Mouse (Mus musculus): Measurements from ENCODE around the gene Ckap2l. TPM values are rescaled to one million over a fixed set of nuclear protein-coding genes. Genes with fewer than 3 reads are reported as not detected.

Ckap2l gene
- polyA plus RNA-seq, 1 experiment from 2014 or later: 51.0 TPM

DNA sequence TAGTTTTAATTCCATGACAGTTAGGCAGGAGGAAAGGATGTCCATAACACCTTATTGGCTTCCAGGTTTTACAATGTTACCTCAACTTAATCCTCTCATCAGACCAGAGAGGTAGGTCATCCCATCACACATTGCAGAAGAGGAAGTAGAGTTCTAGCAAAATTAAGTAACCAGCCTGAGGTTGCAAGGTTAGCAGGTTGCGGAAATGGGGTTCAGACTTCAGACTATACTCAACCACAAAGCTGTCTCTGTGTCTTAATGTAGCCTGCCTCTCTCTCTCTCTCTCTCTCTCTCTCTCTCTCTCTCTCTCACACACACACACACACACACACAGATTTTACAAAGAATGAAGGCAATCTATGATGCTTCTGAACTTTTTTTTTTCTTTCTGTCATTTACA, 16.9 kb upstream of the Ckap2l start:
- Histone ChIP-seq H3K4me1 (no peaks in the 10 kb centered on the region), H3K9me3 (replicated peaks) (no peaks in the 10 kb centered on the region), H3K27ac (replicated peaks) (no peak overlapping the region), H3K4me3 (replicated peaks) (no peak overlapping the region), H3K9ac (no peak overlapping the region), H3K4me2 (replicated peaks) (no peak overlapping the region), H3K36me3 (no peaks in the 10 kb centered on the region), H3K27me3 (no peaks in the 10 kb centered on the region)
- WGBS: 100% methylated on average over 1 of the region's 1 CpGs
- ATAC-seq (ENCODE audit: insufficient number of reproducible peaks, low FRiP score, low TSS enrichment, low read depth): no peak

GRCm38 (mm10) chr2:129309836-129310235, 12.8 kb upstream of the Ckap2l start, which contains the start of gene Il1a:
Gene Il1a, minus strand, starts transcription at chr2:129309972.
- Histone ChIP-seq H3K4me3 (replicated peaks) (no peak within 1 kb of the TSS), H3K27ac (replicated peaks) (no peak within 1 kb of the TSS), H3K4me2 (replicated peaks) (no peak within 1 kb of the TSS), H3K4me1 (no peaks in the 10 kb centered on the region), H3K27me3 (no peaks in the 10 kb centered on the region), H3K36me3 (no peaks in the 10 kb centered on the region), H3K9me3 (replicated peaks) (no peaks in the 10 kb centered on the region), H3K9ac (no peak within 1 kb of the TSS)
- WGBS: 76% methylated on average over 7 of the region's 7 CpGs
- no peak for ATAC-seq (ENCODE audit: insufficient number of reproducible peaks, low FRiP score, low TSS enrichment, low read depth)

GRCm38 (mm10) chr2:129306020-129306419, 9.0 kb upstream of the Ckap2l start:
- Histone ChIP-seq H3K4me2 (replicated peaks) (no peak overlapping the region), H3K9ac (no peak overlapping the region), H3K27me3 (no peaks in the 10 kb centered on the region), H3K27ac (replicated peaks) (no peak overlapping the region), H3K4me1 (no peaks in the 10 kb centered on the region), H3K36me3 (no peaks in the 10 kb centered on the region), H3K9me3 (replicated peaks) (no peaks in the 10 kb centered on the region), H3K4me3 (replicated peaks) (no peak overlapping the region)
- no peak for ATAC-seq (ENCODE audit: insufficient number of reproducible peaks, low FRiP score, low TSS enrichment, low read depth)
- 68% methylated on average over 4 of the region's 4 CpGs for WGBS

DNA sequence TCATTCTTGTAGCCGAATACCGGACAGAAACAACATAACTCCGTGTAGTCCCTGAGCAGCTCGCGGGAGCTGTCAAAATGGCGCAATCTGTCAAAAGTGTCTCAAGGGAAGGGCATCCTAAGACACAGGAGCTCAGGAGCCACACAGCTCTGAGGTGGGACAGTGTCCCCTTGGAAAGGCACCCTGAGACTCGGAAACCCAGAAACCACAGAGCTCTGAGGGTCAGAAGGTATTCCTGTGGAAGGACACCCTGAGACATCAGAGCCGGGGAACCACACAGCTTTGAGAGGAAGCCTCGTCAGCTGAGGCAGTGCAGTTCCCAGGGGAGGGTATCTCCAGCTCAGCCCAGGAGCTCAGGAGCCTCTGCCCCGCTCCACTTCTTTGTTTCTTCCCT, 574 bp upstream of the Ckap2l start:
- H3K4me2 ChIP-seq (replicated peaks): peak overlapping the region; percentile 68

GRCm38 (mm10) chr2:129296086-129296485, 926 bp downstream of the Ckap2l start:
- Histone ChIP-seq H3K36me3 (0 out of 2 replicates have a peak, but pooled peaks cover 4% of the 10 kb centered on the region), H3K4me2 (replicated peaks) (peak overlapping the region; percentile 68), H3K4me3 (replicated peaks) (peak overlapping the region; percentile 86), H3K4me1 (peaks cover 17% of the 10 kb centered on the region), H3K27me3 (no peaks in the 10 kb centered on the region), H3K27ac (replicated peaks) (no peak overlapping the region), H3K9me3 (replicated peaks) (no peaks in the 10 kb centered on the region), H3K9ac (peak overlapping the region; percentile 54; the same call in 1 of the 2 replicates)
- 49% methylated on average over 5 of the region's 5 CpGs for WGBS
- no peak for ATAC-seq (ENCODE audit: insufficient number of reproducible peaks, low FRiP score, low TSS enrichment, low read depth)

More for the DNA sequence above, 574 bp upstream of the Ckap2l start:
- Histone ChIP-seq H3K9me3 (replicated peaks) (no peaks in the 10 kb centered on the region), H3K4me1 (peaks cover 17% of the 10 kb centered on the region), H3K9ac (peak overlapping the region; percentile 68), H3K4me3 (replicated peaks) (peak overlapping the region; percentile 86), H3K27ac (replicated peaks) (peak overlapping the region; percentile 89), H3K36me3 (0 out of 2 replicates have a peak, but pooled peaks cover 4% of the 10 kb centered on the region), H3K27me3 (no peaks in the 10 kb centered on the region)
- ATAC-seq (ENCODE audit: insufficient number of reproducible peaks, low FRiP score, low TSS enrichment, low read depth): peak; percentile 52
- WGBS: 4% methylated on average over 10 of the region's 10 CpGs

- H3K4me3 ChIP-seq (replicated peaks): no peak overlapping the region
- ATAC-seq (ENCODE audit: insufficient number of reproducible peaks, low FRiP score, low TSS enrichment, low read depth): no peak
- H3K4me1 ChIP-seq: peaks cover 17% of the 10 kb centered on the region
- H3K9me3 ChIP-seq (replicated peaks): no peaks in the 10 kb centered on the region
- WGBS: 91% methylated on average over 5 of the region's 5 CpGs
- no peak overlapping the region for H3K9ac ChIP-seq
- no peak overlapping the region for H3K27ac ChIP-seq (replicated peaks)
- 0 out of 2 replicates have a peak, but pooled peaks cover 5% of the 10 kb centered on the region for H3K36me3 ChIP-seq
- H3K4me2 ChIP-seq (replicated peaks): no peak overlapping the region
- no peaks in the 10 kb centered on the region for H3K27me3 ChIP-seq
Measured at GRCm38 (mm10) chr2:129295075-129295474, 1.9 kb downstream of the Ckap2l start.

DNA sequence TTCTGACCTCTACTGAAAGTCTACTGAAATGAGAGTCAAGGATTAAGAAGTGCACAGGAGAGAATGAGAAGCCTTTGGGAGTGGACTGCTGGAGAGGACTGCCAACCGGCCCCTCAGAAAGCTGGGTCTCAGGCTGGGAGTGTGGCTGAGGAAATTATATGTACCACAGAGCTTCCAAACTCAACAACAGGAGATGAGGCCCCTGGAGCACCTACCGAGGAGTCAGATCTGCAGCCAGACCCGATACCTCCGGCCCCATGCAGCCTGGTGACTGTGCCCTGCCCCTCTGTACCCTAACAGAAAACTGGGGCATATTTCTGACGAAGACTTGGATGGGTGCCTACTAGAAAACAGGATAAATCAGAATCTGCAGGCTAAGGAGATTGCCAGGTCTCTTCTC, 23.2 kb downstream of the Ckap2l start:
- 94% methylated on average over 5 of the region's 5 CpGs for WGBS
- H3K9me3 ChIP-seq (replicated peaks): no peaks in the 10 kb centered on the region
- no peak overlapping the region for H3K27ac ChIP-seq (replicated peaks)
- no peak for ATAC-seq (ENCODE audit: insufficient number of reproducible peaks, low FRiP score, low TSS enrichment, low read depth)
- H3K27me3 ChIP-seq: no peaks in the 10 kb centered on the region
- H3K4me3 ChIP-seq (replicated peaks): no peak overlapping the region
- H3K4me2 ChIP-seq (replicated peaks): no peak overlapping the region
- no peak overlapping the region for H3K9ac ChIP-seq
- peaks cover 61% of the 10 kb centered on the region for H3K36me3 ChIP-seq
- no peaks in the 10 kb centered on the region for H3K4me1 ChIP-seq

GRCm38 (mm10) chr2:129270621-129271020, 26.4 kb downstream of the Ckap2l start:
- WGBS: 87% methylated on average over 9 of the region's 9 CpGs
- no peak overlapping the region for H3K4me3 ChIP-seq (replicated peaks)
- H3K9me3 ChIP-seq (replicated peaks): no peaks in the 10 kb centered on the region
- no peak overlapping the region for H3K9ac ChIP-seq
- H3K27me3 ChIP-seq: no peaks in the 10 kb centered on the region
- H3K27ac ChIP-seq (replicated peaks): no peak overlapping the region
- H3K36me3 ChIP-seq: peaks cover 72% of the 10 kb centered on the region
- ATAC-seq (ENCODE audit: insufficient number of reproducible peaks, low FRiP score, low TSS enrichment, low read depth): no peak
- no peak overlapping the region for H3K4me2 ChIP-seq (replicated peaks)
- no peaks in the 10 kb centered on the region for H3K4me1 ChIP-seq

- H3K27me3 ChIP-seq: no peaks in the 10 kb centered on the region
Measured at GRCm38 (mm10) chr2:129269986-129270385, 27.0 kb downstream of the Ckap2l start.

DNA sequence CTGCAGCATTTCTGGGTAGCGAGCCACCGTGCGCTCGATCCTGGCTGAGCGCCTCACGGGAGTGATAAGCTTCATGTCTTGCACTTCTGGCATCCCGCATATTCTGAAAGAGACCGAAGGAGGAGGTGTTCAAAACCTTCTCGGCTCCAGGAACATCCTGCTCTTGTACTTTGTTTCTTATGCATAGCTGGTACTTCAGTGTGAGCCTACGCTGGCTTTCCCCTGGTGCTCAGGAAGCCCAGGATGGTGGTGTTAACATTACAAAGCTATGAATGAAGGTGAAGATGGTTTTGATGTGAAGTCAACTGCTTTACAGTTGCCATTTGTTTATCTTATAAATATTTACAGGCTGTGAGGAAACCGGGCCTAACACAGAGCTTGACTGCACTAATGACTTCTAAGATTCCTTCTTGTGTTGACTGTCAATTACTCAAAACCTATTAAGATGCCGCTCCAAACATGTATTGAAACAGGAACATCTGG, 27.8 kb downstream of the Ckap2l start:
- Histone ChIP-seq H3K27me3 (no peaks in the 10 kb centered on the region), H3K9me3 (replicated peaks) (no peaks in the 10 kb centered on the region), H3K4me2 (replicated peaks) (no peak overlapping the region), H3K4me3 (replicated peaks) (no peak overlapping the region), H3K9ac (no peak overlapping the region), H3K36me3 (peaks cover 64% of the 10 kb centered on the region), H3K27ac (replicated peaks) (no peak overlapping the region), H3K4me1 (no peaks in the 10 kb centered on the region)
- 92% methylated on average over 12 of the region's 12 CpGs for WGBS
- no peak for ATAC-seq (ENCODE audit: insufficient number of reproducible peaks, low FRiP score, low TSS enrichment, low read depth)

More at GRCm38 (mm10) chr2:129269986-129270385, 27.0 kb downstream of the Ckap2l start:
- WGBS: 92% methylated on average over 5 of the region's 5 CpGs
- Histone ChIP-seq H3K4me3 (replicated peaks) (no peak overlapping the region), H3K4me2 (replicated peaks) (no peak overlapping the region), H3K36me3 (peaks cover 68% of the 10 kb centered on the region), H3K27ac (replicated peaks) (no peak overlapping the region), H3K9ac (no peak overlapping the region), H3K9me3 (replicated peaks) (no peaks in the 10 kb centered on the region), H3K4me1 (no peaks in the 10 kb centered on the region)
- ATAC-seq (ENCODE audit: insufficient number of reproducible peaks, low FRiP score, low TSS enrichment, low read depth): no peak

DNA sequence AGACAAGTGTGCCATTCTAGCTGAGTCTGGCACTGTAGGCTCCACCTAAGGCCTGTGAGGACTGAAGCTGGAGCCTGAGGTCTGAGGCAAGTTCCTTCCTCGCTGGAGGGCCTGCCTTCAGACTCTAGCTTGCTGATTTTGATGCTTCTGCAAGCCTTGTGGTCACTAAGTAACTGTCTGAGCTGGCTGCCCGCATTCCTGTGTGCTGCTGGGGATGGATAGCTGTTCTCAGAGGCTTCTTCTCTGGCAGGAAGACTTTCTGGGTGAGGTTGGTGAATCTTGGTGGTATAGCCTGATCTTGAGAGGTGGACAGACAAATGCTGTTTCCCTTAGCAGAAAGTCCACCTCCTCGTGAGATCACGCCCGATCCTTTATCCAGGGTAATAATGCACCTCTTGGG, 29.3 kb downstream of the Ckap2l start:
- 94% methylated on average over 5 of the region's 5 CpGs for WGBS
- Histone ChIP-seq H3K4me1 (no peaks in the 10 kb centered on the region), H3K36me3 (peaks cover 56% of the 10 kb centered on the region), H3K9me3 (replicated peaks) (no peaks in the 10 kb centered on the region), H3K9ac (no peak overlapping the region), H3K27me3 (no peaks in the 10 kb centered on the region), H3K4me3 (replicated peaks) (no peak overlapping the region), H3K4me2 (replicated peaks) (no peak overlapping the region), H3K27ac (replicated peaks) (no peak overlapping the region)
- no peak for ATAC-seq (ENCODE audit: insufficient number of reproducible peaks, low FRiP score, low TSS enrichment, low read depth)

GRCm38 (mm10) chr2:129265316-129265715, 31.7 kb downstream of the Ckap2l start:
- Histone ChIP-seq H3K36me3 (peaks cover 38% of the 10 kb centered on the region), H3K27ac (replicated peaks) (no peak overlapping the region), H3K9ac (no peak overlapping the region), H3K4me3 (replicated peaks) (no peak overlapping the region), H3K4me2 (replicated peaks) (no peak overlapping the region), H3K27me3 (no peaks in the 10 kb centered on the region), H3K9me3 (replicated peaks) (no peaks in the 10 kb centered on the region), H3K4me1 (no peaks in the 10 kb centered on the region)
- WGBS: 91% methylated on average over 7 of the region's 7 CpGs
- no peak for ATAC-seq (ENCODE audit: insufficient number of reproducible peaks, low FRiP score, low TSS enrichment, low read depth)
